Mouse (Mus musculus) splenic B cell, adult 2 months (primary cell): ENCODE measurements around the gene Ndufa12.

ENCODE experiments used
- DNase-seq: peaks from one replicate; pipeline ENCODE4 v3.0.0-alpha.2; 2011; ENCODE audit warnings: low read depth, low spot score
- H3K27me3 ChIP-seq: 2 replicates; pipeline ENCODE4 v1.6.1; 2012; ENCODE audit warnings: mild to moderate bottlenecking, low read length, moderate library complexity, mixed read lengths; ENCODE audit not compliant: control insufficient read depth, poor library complexity, insufficient read depth, severe bottlenecking
- H3K36me3 ChIP-seq: 2 replicates; pipeline ENCODE4 v1.6.1; 2012; ENCODE audit warnings: mild to moderate bottlenecking, low read length, moderate library complexity, mixed read lengths; ENCODE audit not compliant: control insufficient read depth, poor library complexity, insufficient read depth, severe bottlenecking

Gene Ndufa12

GRCm38 (mm10) chr10:94183199-94183598 lies 15.3 kb upstream of the Ndufa12 start:
- H3K36me3 ChIP-seq, result 0 out of 2 replicates have a peak, but pooled peaks cover 1% of the 10 kb centered on the region
- DNase-seq, result no peak
- no peaks in the 10 kb centered on the region for H3K27me3 ChIP-seq

GRCm38 (mm10) chr10:94204973-94205372 lies 6.5 kb downstream of the Ndufa12 start:
- Histone ChIP-seq H3K36me3 (peaks cover 16% of the 10 kb centered on the region), H3K27me3 (no peaks in the 10 kb centered on the region)
- DNase-seq, result no peak

GRCm38 (mm10) chr10:94210718-94211618 lies 12.4 kb downstream of the Ndufa12 start:
- no peak for DNase-seq
- Histone ChIP-seq H3K27me3 (no peaks in the 10 kb centered on the region), H3K36me3 (peaks cover 1% of the 10 kb centered on the region)

- no peaks in the 10 kb centered on the region for H3K27me3 ChIP-seq
- no peaks in the 10 kb centered on the region; the same call in none of the 2 replicates for H3K36me3 ChIP-seq
- DNase-seq, result no peak
These were observed 13.2 kb downstream of the Ndufa12 start for GRCm38 (mm10) chr10:94211725-94212124.

- Histone ChIP-seq H3K27me3 (no peaks in the 10 kb centered on the region), H3K36me3 (peaks cover 1% of the 10 kb centered on the region)
These were observed 26.7 kb downstream of the Ndufa12 start for GRCm38 (mm10) chr10:94225026-94225750.

GRCm38 (mm10) chr10:94230172-94230981 lies 31.9 kb downstream of the Ndufa12 start:
- no peak for DNase-seq
- Histone ChIP-seq H3K27me3 (no peaks in the 10 kb centered on the region), H3K36me3 (no peaks in the 10 kb centered on the region)

More at GRCm38 (mm10) chr10:94225026-94225750, 26.7 kb downstream of the Ndufa12 start:
- peak; percentile 10 for DNase-seq

GRCm38 (mm10) chr10:94231025-94231424 lies 32.5 kb downstream of the Ndufa12 start:
- no peak for DNase-seq
- Histone ChIP-seq H3K36me3 (no peaks in the 10 kb centered on the region), H3K27me3 (no peaks in the 10 kb centered on the region)

- no peak for DNase-seq
- no peaks in the 10 kb centered on the region for H3K27me3 ChIP-seq
- no peaks in the 10 kb centered on the region for H3K36me3 ChIP-seq
These were observed 36.7 kb downstream of the Ndufa12 start for GRCm38 (mm10) chr10:94235200-94235599.

- no peaks in the 10 kb centered on the region for H3K27me3 ChIP-seq
- no peak for DNase-seq
- no peaks in the 10 kb centered on the region for H3K36me3 ChIP-seq
These were observed 42.8 kb downstream of the Ndufa12 start for GRCm38 (mm10) chr10:94241346-94241745.

- Histone ChIP-seq H3K27me3 (no peaks in the 10 kb centered on the region), H3K36me3 (no peaks in the 10 kb centered on the region)
- DNase-seq, result no peak
These were observed 49.3 kb downstream of the Ndufa12 start for GRCm38 (mm10) chr10:94247748-94248349.

GRCm38 (mm10) chr10:94249575-94250456 lies 51.3 kb downstream of the Ndufa12 start:
- DNase-seq, result no peak
- no peaks in the 10 kb centered on the region for H3K27me3 ChIP-seq
- no peaks in the 10 kb centered on the region for H3K36me3 ChIP-seq

GRCm38 (mm10) chr10:94253260-94253807 lies 54.8 kb downstream of the Ndufa12 start:
- Histone ChIP-seq H3K27me3 (no peaks in the 10 kb centered on the region), H3K36me3 (no peaks in the 10 kb centered on the region)
- no peak for DNase-seq

- no peaks in the 10 kb centered on the region for H3K27me3 ChIP-seq
- H3K36me3 ChIP-seq, result no peaks in the 10 kb centered on the region
- DNase-seq, result no peak
These were observed 56.2 kb downstream of the Ndufa12 start for GRCm38 (mm10) chr10:94254766-94255165.
